Mouse (Mus musculus): Measurements from ENCODE around the gene Eml1. TPM values are rescaled to one million over a fixed set of nuclear protein-coding genes. Genes with fewer than 3 reads are reported as not detected.
A peak's percentile ranks its signal among the peaks of the same experiment; 100 is the strongest.

The Eml1 gene
- polyA plus RNA-seq, 1 experiment from 2014 or later: 55.1 TPM

DNA sequence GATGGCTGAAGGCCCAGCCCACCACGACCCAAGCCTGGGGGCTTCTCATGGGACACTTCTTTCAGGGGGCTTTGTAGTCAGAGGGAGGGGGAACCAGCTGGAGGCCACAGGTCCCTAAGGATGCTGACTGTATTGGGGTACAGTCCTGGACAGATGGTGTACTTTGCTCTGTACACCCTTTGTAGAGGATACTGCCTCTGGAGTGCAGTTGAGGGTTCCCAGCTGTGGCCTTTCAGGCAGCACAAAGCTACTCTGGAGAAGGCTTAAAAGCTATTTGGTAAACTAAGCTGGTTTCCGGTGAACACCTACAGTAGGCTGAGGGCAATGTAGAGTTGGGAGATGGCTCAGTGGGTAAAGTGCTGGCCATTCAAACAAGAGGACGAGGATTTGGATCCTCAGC lies 60.2 kb downstream of the Eml1 start:
- H3K27me3 ChIP-seq (ENCODE audit: control insufficient read depth, insufficient read depth, low read length): no peaks in the 10 kb centered on the region
- no peak overlapping the region for H3K27ac ChIP-seq
- H3K9me3 ChIP-seq (ENCODE audit: control insufficient read depth, low read length): no peaks in the 10 kb centered on the region
- no peak overlapping the region for H3K4me2 ChIP-seq (replicated peaks)
- 55% methylated on average over 3 of the region's 3 CpGs for WGBS
- H3K36me3 ChIP-seq (replicated peaks; ENCODE audit: control insufficient read depth, insufficient read depth): no peaks in the 10 kb centered on the region
- ATAC-seq (ENCODE audit: low FRiP score): no peak
- H3K9ac ChIP-seq: no peak overlapping the region
- no peak overlapping the region for H3K4me3 ChIP-seq (replicated peaks; ENCODE audit: low read length)
- peaks cover 29% of the 10 kb centered on the region for H3K4me1 ChIP-seq (replicated peaks; ENCODE audit: control insufficient read depth, insufficient read depth, low read length)
- no peak for DNase-seq (ENCODE audit: low spot score)

DNA sequence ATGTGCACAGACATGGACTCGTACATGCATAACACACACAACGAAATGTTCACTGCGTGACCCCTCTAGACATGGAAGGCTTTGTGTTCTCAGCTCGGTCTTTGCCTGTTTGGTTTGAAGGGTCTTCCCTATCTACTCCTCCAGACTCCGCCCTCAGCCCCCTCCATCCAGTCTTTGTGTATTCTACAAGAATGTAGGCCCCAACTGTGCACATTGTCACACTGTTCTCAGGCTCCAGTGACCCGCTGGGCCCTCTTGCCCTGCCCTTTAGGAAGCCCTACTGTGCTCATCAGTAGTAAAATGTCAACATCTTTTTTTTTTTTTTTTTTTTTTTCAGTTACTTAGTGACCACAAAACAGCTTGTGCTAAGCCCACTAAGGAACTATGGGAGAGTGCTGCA lies 61.0 kb downstream of the Eml1 start:
- no peak for DNase-seq (ENCODE audit: low spot score)
- Histone ChIP-seq H3K4me1 (replicated peaks; ENCODE audit: control insufficient read depth, insufficient read depth, low read length) (peaks cover 31% of the 10 kb centered on the region), H3K9ac (no peak overlapping the region), H3K9me3 (ENCODE audit: control insufficient read depth, low read length) (no peaks in the 10 kb centered on the region), H3K4me3 (replicated peaks; ENCODE audit: low read length) (no peak overlapping the region), H3K27ac (no peak overlapping the region), H3K36me3 (replicated peaks; ENCODE audit: control insufficient read depth, insufficient read depth) (no peaks in the 10 kb centered on the region), H3K4me2 (replicated peaks) (no peak overlapping the region), H3K27me3 (ENCODE audit: control insufficient read depth, insufficient read depth, low read length) (no peaks in the 10 kb centered on the region)
- ATAC-seq (ENCODE audit: low FRiP score): no peak
- 23% methylated on average over 6 of the region's 6 CpGs for WGBS

- no peaks in the 10 kb centered on the region for H3K27me3 ChIP-seq (ENCODE audit: control insufficient read depth, insufficient read depth, low read length)
- peak overlapping the region; percentile 43; the same call in 1 of the 2 replicates for H3K27ac ChIP-seq
- H3K9ac ChIP-seq: no peak overlapping the region
- H3K9me3 ChIP-seq (ENCODE audit: control insufficient read depth, low read length): no peaks in the 10 kb centered on the region
- WGBS: 56% methylated on average over 5 of the region's 5 CpGs
- no peak overlapping the region for H3K4me2 ChIP-seq (replicated peaks)
- ATAC-seq (ENCODE audit: low FRiP score) (no peak), DNase-seq (ENCODE audit: low spot score) (no peak)
- no peak overlapping the region for H3K4me3 ChIP-seq (replicated peaks; ENCODE audit: low read length)
- no peaks in the 10 kb centered on the region for H3K36me3 ChIP-seq (replicated peaks; ENCODE audit: control insufficient read depth, insufficient read depth)
- peaks cover 31% of the 10 kb centered on the region for H3K4me1 ChIP-seq (replicated peaks; ENCODE audit: control insufficient read depth, insufficient read depth, low read length)
Observed at GRCm38 (mm10) chr12:108432578-108432977, 61.8 kb downstream of the Eml1 start.

DNA sequence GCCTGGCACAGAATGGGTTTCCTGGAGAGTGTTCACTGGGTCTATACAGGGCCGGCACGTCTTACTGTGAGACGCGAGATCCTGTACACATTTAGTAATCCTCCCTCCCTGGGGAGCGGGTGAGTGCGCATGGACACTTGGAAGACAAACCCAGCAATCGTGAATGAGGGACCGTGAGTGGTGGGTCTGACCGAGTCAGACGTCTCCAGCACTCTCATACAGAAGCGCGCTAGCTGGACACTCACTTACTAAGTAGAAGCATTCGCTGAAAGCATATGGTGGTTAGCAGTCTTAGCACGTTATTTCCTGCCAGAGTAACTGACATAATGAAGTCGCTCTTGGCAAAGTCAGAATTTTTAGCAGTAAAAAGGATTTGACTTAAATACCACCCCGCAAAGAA lies 62.3 kb downstream of the Eml1 start:
- WGBS: 60% methylated on average over 16 of the region's 16 CpGs

GRCm38 (mm10) chr12:108433498-108433897 lies 62.7 kb downstream of the Eml1 start:
- WGBS: 58% methylated on average over 10 of the region's 10 CpGs
- H3K36me3 ChIP-seq (replicated peaks; ENCODE audit: control insufficient read depth, insufficient read depth): no peaks in the 10 kb centered on the region
- H3K27ac ChIP-seq: no peak overlapping the region
- no peak for DNase-seq (ENCODE audit: low spot score)
- ATAC-seq (ENCODE audit: low FRiP score): no peak
- no peaks in the 10 kb centered on the region for H3K9me3 ChIP-seq (ENCODE audit: control insufficient read depth, low read length)
- H3K4me3 ChIP-seq (replicated peaks; ENCODE audit: low read length): no peak overlapping the region
- H3K4me2 ChIP-seq (replicated peaks): no peak overlapping the region
- peaks cover 31% of the 10 kb centered on the region for H3K4me1 ChIP-seq (replicated peaks; ENCODE audit: control insufficient read depth, insufficient read depth, low read length)
- H3K27me3 ChIP-seq (ENCODE audit: control insufficient read depth, insufficient read depth, low read length): no peaks in the 10 kb centered on the region
- H3K9ac ChIP-seq: no peak overlapping the region

More for the DNA sequence above, 62.3 kb downstream of the Eml1 start:
- Histone ChIP-seq H3K36me3 (replicated peaks; ENCODE audit: control insufficient read depth, insufficient read depth) (no peaks in the 10 kb centered on the region), H3K9ac (no peak overlapping the region), H3K4me1 (replicated peaks; ENCODE audit: control insufficient read depth, insufficient read depth, low read length) (peaks cover 31% of the 10 kb centered on the region), H3K9me3 (ENCODE audit: control insufficient read depth, low read length) (no peaks in the 10 kb centered on the region), H3K4me2 (replicated peaks) (no peak overlapping the region), H3K27ac (peak overlapping the region; percentile 43; the same call in 1 of the 2 replicates), H3K4me3 (replicated peaks; ENCODE audit: low read length) (no peak overlapping the region), H3K27me3 (ENCODE audit: control insufficient read depth, insufficient read depth, low read length) (no peaks in the 10 kb centered on the region)
- no peak for ATAC-seq (ENCODE audit: low FRiP score)
- DNase-seq (ENCODE audit: low spot score): no peak

DNA sequence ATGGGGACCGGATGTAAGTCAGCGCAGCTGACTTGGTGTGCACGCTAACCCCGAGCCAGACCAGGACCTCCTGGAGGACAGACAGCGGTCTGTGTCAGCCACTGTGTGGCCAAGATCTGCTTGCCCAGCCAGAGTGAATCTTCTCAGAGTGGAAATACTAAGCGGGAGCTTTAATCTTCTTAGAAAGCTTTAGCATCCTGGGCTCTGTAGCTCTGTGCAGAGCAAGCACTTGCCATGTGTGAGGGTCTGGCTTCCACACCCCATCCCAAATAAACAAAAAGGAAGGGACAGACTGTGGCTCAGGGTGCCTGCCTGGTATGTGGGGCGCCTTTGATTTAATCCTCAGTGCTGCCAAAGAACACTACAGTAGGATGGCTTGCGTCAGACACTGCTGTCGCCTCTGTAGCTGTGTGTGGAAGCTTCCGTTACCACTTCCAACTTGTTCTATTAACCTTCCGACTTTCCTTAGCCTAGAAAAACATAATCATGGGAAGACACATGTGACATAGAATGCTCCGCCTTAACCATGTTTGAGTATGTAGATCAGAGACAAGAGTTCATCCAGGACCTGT lies 64.8 kb downstream of the Eml1 start:
- Histone ChIP-seq H3K9ac (no peak overlapping the region), H3K36me3 (replicated peaks; ENCODE audit: control insufficient read depth, insufficient read depth) (no peaks in the 10 kb centered on the region), H3K27ac (no peak overlapping the region), H3K27me3 (ENCODE audit: control insufficient read depth, insufficient read depth, low read length) (no peaks in the 10 kb centered on the region), H3K4me2 (replicated peaks) (no peak overlapping the region), H3K4me1 (replicated peaks; ENCODE audit: control insufficient read depth, insufficient read depth, low read length) (peaks cover 31% of the 10 kb centered on the region), H3K4me3 (replicated peaks; ENCODE audit: low read length) (no peak overlapping the region), H3K9me3 (ENCODE audit: control insufficient read depth, low read length) (no peaks in the 10 kb centered on the region)
- DNase-seq (ENCODE audit: low spot score): no peak
- WGBS: 56% methylated on average over 12 of the region's 12 CpGs
- ATAC-seq (ENCODE audit: low FRiP score): no peak

GRCm38 (mm10) chr12:108436029-108436923 lies 65.5 kb downstream of the Eml1 start:
- H3K27ac ChIP-seq: peak overlapping the region; percentile 54
- H3K27me3 ChIP-seq (ENCODE audit: control insufficient read depth, insufficient read depth, low read length): no peaks in the 10 kb centered on the region
- no peak overlapping the region for H3K4me3 ChIP-seq (replicated peaks; ENCODE audit: low read length)
- peaks cover 31% of the 10 kb centered on the region for H3K4me1 ChIP-seq (replicated peaks; ENCODE audit: control insufficient read depth, insufficient read depth, low read length)
- no peaks in the 10 kb centered on the region for H3K9me3 ChIP-seq (ENCODE audit: control insufficient read depth, low read length)
- DNase-seq (ENCODE audit: low spot score): no peak
- 61% methylated on average over 24 of the region's 24 CpGs for WGBS
- no peak overlapping the region for H3K4me2 ChIP-seq (replicated peaks)
- ATAC-seq (ENCODE audit: low FRiP score): no peak
- 0 out of 2 replicates have a peak overlapping the region, but pooled peaks have one; percentile 8 for H3K9ac ChIP-seq
- H3K36me3 ChIP-seq (replicated peaks; ENCODE audit: control insufficient read depth, insufficient read depth): no peaks in the 10 kb centered on the region

DNA sequence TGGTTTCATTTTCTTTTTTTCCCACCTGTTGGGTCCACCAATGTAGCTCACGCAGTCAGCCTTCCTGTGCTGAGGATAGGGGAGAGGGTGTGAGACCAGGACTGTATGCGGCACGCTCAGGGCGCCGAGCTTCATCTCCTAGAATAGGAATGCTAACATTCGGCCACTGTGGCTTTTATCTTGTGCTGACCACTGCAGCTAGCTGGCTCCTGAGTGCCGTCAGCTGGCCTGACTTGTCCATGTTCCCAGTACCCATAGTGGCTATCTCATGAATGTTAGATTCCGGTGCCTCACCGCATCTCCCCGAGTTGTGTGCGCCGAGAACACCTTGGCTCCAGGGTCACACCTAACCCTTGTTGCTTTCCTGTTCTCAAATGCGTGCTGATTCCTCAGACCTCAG lies 66.7 kb downstream of the Eml1 start:
- WGBS: 89% methylated on average over 13 of the region's 13 CpGs
- H3K9ac ChIP-seq: no peak overlapping the region
- DNase-seq (ENCODE audit: low spot score): no peak
- H3K4me2 ChIP-seq (replicated peaks): no peak overlapping the region
- H3K4me3 ChIP-seq (replicated peaks; ENCODE audit: low read length): no peak overlapping the region
- H3K27ac ChIP-seq: no peak overlapping the region
- H3K9me3 ChIP-seq (ENCODE audit: control insufficient read depth, low read length): no peaks in the 10 kb centered on the region
- H3K4me1 ChIP-seq (replicated peaks; ENCODE audit: control insufficient read depth, insufficient read depth, low read length): peaks cover 27% of the 10 kb centered on the region
- H3K36me3 ChIP-seq (replicated peaks; ENCODE audit: control insufficient read depth, insufficient read depth): no peaks in the 10 kb centered on the region
- H3K27me3 ChIP-seq (ENCODE audit: control insufficient read depth, insufficient read depth, low read length): no peaks in the 10 kb centered on the region
- no peak for ATAC-seq (ENCODE audit: low FRiP score)

GRCm38 (mm10) chr12:108443271-108443670 lies 72.5 kb downstream of the Eml1 start:
- peak overlapping the region; percentile 18; the same call in 1 of the 2 replicates for H3K27ac ChIP-seq
- under 1% methylated on average over 10 of the region's 10 CpGs for WGBS
- ATAC-seq (ENCODE audit: low FRiP score): peak; percentile 57; the same call in 1 of the 2 replicates

More at GRCm38 (mm10) chr12:108443271-108443670, 72.5 kb downstream of the Eml1 start:
- peak overlapping the region; percentile 11; the same call in 1 of the 2 replicates for H3K4me2 ChIP-seq (replicated peaks)
- DNase-seq (ENCODE audit: low spot score): no peak
- H3K36me3 ChIP-seq (replicated peaks; ENCODE audit: control insufficient read depth, insufficient read depth): no peaks in the 10 kb centered on the region
- no peaks in the 10 kb centered on the region for H3K9me3 ChIP-seq (ENCODE audit: control insufficient read depth, low read length)
- no peak overlapping the region for H3K4me3 ChIP-seq (replicated peaks; ENCODE audit: low read length)
- no peak overlapping the region for H3K9ac ChIP-seq
- H3K4me1 ChIP-seq (replicated peaks; ENCODE audit: control insufficient read depth, insufficient read depth, low read length): peaks cover 26% of the 10 kb centered on the region
- no peaks in the 10 kb centered on the region for H3K27me3 ChIP-seq (ENCODE audit: control insufficient read depth, insufficient read depth, low read length)
